Mouse (Mus musculus): ENCODE measurements around the gene Stra8. TPM values are rescaled to one million over a fixed set of nuclear protein-coding genes. Genes with fewer than 3 reads are reported as not detected.

The Stra8 gene
- total RNA-seq, 1 experiment: 23.8 TPM

DNA sequence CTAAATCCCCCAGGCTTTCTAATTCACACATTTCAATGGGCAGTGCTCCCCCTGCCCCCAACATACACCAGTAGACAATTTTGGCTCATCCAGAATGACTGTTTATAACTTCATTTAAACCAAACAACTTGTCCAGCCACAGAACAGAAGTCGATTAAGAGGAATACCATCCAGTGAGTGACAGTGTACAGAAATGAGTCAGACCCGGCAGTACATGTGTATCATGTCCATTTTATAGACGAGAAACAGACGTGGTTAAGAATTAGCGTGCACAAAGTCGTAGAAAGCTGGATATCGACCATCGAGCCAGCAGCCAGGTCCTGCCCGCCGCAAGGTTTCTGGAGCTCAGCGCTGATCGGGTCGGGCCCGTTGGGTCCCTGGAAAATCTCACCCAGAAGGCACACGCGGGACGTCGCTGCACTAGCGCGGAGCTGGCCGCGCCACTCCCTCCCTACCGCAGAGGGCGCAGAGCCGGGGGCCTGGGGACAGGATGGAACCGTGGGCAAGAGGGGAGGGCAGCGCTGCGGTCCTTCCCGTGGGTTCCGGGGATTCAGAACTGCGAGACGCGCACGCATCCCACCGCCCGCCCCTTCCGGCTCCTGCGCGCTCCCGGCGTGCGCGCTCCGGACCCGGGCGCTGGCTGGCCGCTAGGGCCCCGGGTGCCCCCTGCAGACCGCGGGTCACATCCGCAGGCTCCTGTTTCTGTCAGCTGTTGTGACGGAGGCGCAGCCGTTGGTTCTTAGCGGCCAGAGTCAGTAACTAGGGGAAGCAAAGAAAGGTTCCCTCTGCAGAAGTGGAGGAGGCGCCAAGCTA is 42.2 kb upstream of the Stra8 start, which contains the start of gene Cyren:
TSS of gene Cyren (minus strand) at position 552 of the 813 bp plus-strand sequence.
- H3K4me3 ChIP-seq (ENCODE audit: insufficient read depth in 1 of 2, low read depth in 1 of 2, low read length in 2 of 2, poor library complexity in 1 of 2, severe bottlenecking in 1 of 2): peak within 1 kb of the TSS; percentile 87 to 90
- H3K9ac ChIP-seq (ENCODE audit: insufficient read depth, low read depth, low read length, poor library complexity, severe bottlenecking): peak within 1 kb of the TSS; percentile 95
- peak; percentile 75 for DNase-seq (ENCODE audit: low read depth, low spot score)
- H3K9me3 ChIP-seq (ENCODE audit: control insufficient read depth, insufficient read depth, low read depth, low read length): no peaks in the 10 kb centered on the region
- no peak for TF ChIP-seq HCFC1 (IDR thresholded peaks at IDR 0.05; ENCODE audit: borderline replicate concordance, insufficient read depth, low read length)
- TF ChIP-seq CHD2 (IDR thresholded peaks at IDR 0.05; ENCODE audit: low read depth, low read length): no peak
- TF ChIP-seq ZNF384 (IDR thresholded peaks at IDR 0.05; ENCODE audit: low read depth, low read length): no peak
- TF ChIP-seq MAFK (IDR thresholded peaks at IDR 0.05; ENCODE audit: insufficient read depth, low read depth, low read length): no peak
- no peak for TF ChIP-seq ZC3H11A (IDR thresholded peaks at IDR 0.05; ENCODE audit: borderline replicate concordance, low read depth, low read length)
- in situ Hi-C loops (cut with MboI; ENCODE audit: low sequenced_read_pairs in 2 of 2, unreplicated experiment in 2 of 2): no loop called here
- peak within 1 kb of the TSS; percentile 54; the same call in 1 of the 2 replicates for H3K27ac ChIP-seq (ENCODE audit: insufficient read depth, low read depth, low read length, poor library complexity, severe bottlenecking)
- H3K36me3 ChIP-seq (ENCODE audit: control insufficient read depth, insufficient read depth, low read length, poor library complexity, severe bottlenecking): peaks cover 12% of the 10 kb centered on the region; the same call in 1 of the 2 replicates
- peaks cover 0 to 13% of the 10 kb centered on the region in 2 experiments; a peak in 3 of 4 replicates for H3K4me1 ChIP-seq (ENCODE audit: control insufficient read depth in 2 of 2, insufficient read depth in 2 of 2, low read length in 2 of 2, poor library complexity in 1 of 2)

DNA sequence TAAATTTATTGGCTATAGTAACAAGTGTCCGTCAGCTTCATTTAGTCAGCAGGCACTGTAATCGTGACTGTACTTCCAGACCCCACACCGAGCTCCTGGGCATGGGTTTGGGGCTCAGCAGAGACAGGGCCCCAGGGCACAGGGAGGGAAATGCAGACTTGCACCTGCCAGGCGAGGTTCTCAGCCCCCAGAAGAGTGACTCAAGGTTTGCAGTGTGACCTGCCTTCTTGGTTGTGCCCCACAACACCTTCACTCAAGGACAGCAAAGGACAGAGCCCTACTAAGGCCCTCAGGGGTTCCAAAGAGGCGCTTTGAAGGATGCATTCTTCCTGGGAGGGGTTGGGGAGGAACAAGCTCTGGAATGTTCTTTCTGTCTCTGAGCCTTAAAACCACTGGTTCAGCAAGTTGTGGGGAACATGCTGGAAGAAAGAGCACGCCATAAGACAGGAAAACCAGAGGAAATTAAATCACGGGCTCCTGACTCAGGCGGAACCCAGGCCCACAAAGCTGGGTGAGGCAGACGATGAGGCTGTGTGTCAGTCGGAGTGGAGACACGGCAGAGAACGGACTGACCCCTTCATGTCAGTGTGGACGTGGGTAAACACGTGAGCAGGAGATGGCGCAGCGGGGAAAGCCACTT is 40.7 kb upstream of the Stra8 start:
- TF ChIP-seq ZC3H11A (IDR thresholded peaks at IDR 0.05; ENCODE audit: borderline replicate concordance, low read depth, low read length) (no peak), ZNF384 (IDR thresholded peaks at IDR 0.05; ENCODE audit: low read depth, low read length) (no peak), HCFC1 (IDR thresholded peaks at IDR 0.05; ENCODE audit: borderline replicate concordance, insufficient read depth, low read length) (no peak), MAFK (IDR thresholded peaks at IDR 0.05; ENCODE audit: insufficient read depth, low read depth, low read length) (no peak), CHD2 (IDR thresholded peaks at IDR 0.05; ENCODE audit: low read depth, low read length) (no peak)
- DNase-seq (ENCODE audit: low read depth, low spot score): no peak
- H3K36me3 ChIP-seq (ENCODE audit: control insufficient read depth, insufficient read depth, low read length, poor library complexity, severe bottlenecking): peaks cover 16% of the 10 kb centered on the region
- in situ Hi-C loops (cut with MboI; ENCODE audit: low sequenced_read_pairs in 2 of 2, unreplicated experiment in 2 of 2): no loop called here
- no peak overlapping the region for H3K27ac ChIP-seq (ENCODE audit: insufficient read depth, low read depth, low read length, poor library complexity, severe bottlenecking)
- H3K4me1 ChIP-seq (ENCODE audit: control insufficient read depth in 2 of 2, insufficient read depth in 2 of 2, low read length in 2 of 2, poor library complexity in 1 of 2): peaks cover 0 to 13% of the 10 kb centered on the region in 2 experiments; a peak in 3 of 4 replicates
- H3K9ac ChIP-seq (ENCODE audit: insufficient read depth, low read depth, low read length, poor library complexity, severe bottlenecking): no peak overlapping the region
- no peak overlapping the region for H3K4me3 ChIP-seq (ENCODE audit: insufficient read depth in 1 of 2, low read depth in 1 of 2, low read length in 2 of 2, poor library complexity in 1 of 2, severe bottlenecking in 1 of 2)
- no peaks in the 10 kb centered on the region for H3K9me3 ChIP-seq (ENCODE audit: control insufficient read depth, insufficient read depth, low read depth, low read length)

DNA sequence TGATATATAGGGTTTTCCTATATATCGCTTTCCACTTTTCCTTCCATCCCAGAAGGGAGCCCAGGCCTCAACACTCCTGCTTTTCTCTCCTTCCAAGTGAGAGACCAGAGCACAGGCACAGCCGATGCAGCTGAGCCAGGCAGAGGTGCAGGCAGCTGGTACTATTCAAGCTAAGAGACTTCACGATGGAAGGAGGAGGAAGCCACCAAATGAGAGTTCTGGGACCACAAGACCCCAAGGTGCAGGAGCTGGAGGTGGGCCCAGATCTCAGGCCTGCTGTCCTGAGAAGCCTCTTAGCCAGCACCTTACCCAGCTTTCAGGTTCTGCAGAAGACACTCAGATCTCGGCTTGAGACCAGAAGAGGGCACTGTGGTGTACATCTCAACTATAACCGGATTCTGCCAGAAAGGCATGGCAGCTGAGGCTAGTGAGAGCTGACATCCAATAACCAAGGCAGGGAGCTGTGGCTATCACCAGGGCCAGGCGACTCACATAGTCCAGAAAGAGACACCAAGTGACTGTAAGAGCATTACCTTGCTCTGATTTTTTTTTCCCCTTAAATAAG is 40.0 kb upstream of the Stra8 start:
- no peak for DNase-seq (ENCODE audit: low read depth, low spot score)
- Histone ChIP-seq H3K27ac (ENCODE audit: insufficient read depth, low read depth, low read length, poor library complexity, severe bottlenecking) (no peak overlapping the region), H3K9me3 (ENCODE audit: control insufficient read depth, insufficient read depth, low read depth, low read length) (no peaks in the 10 kb centered on the region), H3K4me3 (ENCODE audit: insufficient read depth in 1 of 2, low read depth in 1 of 2, low read length in 2 of 2, poor library complexity in 1 of 2, severe bottlenecking in 1 of 2) (no peak overlapping the region), H3K36me3 (ENCODE audit: control insufficient read depth, insufficient read depth, low read length, poor library complexity, severe bottlenecking) (peaks cover 19% of the 10 kb centered on the region), H3K4me1 (ENCODE audit: control insufficient read depth in 2 of 2, insufficient read depth in 2 of 2, low read length in 2 of 2, poor library complexity in 1 of 2) (peaks cover 0 to 13% of the 10 kb centered on the region in 2 experiments; a peak in 3 of 4 replicates), H3K9ac (ENCODE audit: insufficient read depth, low read depth, low read length, poor library complexity, severe bottlenecking) (no peak overlapping the region)
- TF ChIP-seq ZC3H11A (IDR thresholded peaks at IDR 0.05; ENCODE audit: borderline replicate concordance, low read depth, low read length) (no peak), MAFK (IDR thresholded peaks at IDR 0.05; ENCODE audit: insufficient read depth, low read depth, low read length) (no peak), ZNF384 (IDR thresholded peaks at IDR 0.05; ENCODE audit: low read depth, low read length) (no peak), CHD2 (IDR thresholded peaks at IDR 0.05; ENCODE audit: low read depth, low read length) (no peak), HCFC1 (IDR thresholded peaks at IDR 0.05; ENCODE audit: borderline replicate concordance, insufficient read depth, low read length) (no peak)
- in situ Hi-C loops (cut with MboI; ENCODE audit: low sequenced_read_pairs in 2 of 2, unreplicated experiment in 2 of 2): no loop called here

DNA sequence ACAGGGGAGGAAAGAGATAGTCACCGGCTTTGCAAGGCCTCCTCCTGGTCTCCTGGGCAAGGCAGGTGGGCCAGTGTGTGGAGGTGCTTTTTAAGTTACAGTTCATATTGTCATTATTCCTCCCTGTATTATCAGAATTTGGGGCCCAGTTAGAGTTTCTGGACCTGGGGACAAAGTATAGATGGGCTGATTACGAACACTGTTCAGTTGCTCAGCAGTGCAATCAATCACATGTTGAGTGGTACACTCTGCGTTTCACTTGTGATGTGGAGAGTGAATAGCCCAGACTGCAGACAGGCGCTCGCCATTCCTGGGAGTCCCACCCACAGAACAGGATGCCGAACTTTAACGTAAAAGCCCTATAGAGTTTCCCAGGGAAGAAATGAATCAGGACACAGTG is 35.2 kb upstream of the Stra8 start:
- Histone ChIP-seq H3K4me3 (ENCODE audit: insufficient read depth in 1 of 2, low read depth in 1 of 2, low read length in 2 of 2, poor library complexity in 1 of 2, severe bottlenecking in 1 of 2) (no peak overlapping the region), H3K36me3 (ENCODE audit: control insufficient read depth, insufficient read depth, low read length, poor library complexity, severe bottlenecking) (peaks cover 25% of the 10 kb centered on the region), H3K9ac (ENCODE audit: insufficient read depth, low read depth, low read length, poor library complexity, severe bottlenecking) (no peak overlapping the region), H3K9me3 (ENCODE audit: control insufficient read depth, insufficient read depth, low read depth, low read length) (no peaks in the 10 kb centered on the region), H3K27ac (ENCODE audit: insufficient read depth, low read depth, low read length, poor library complexity, severe bottlenecking) (no peak overlapping the region), H3K4me1 (ENCODE audit: control insufficient read depth in 2 of 2, insufficient read depth in 2 of 2, low read length in 2 of 2, poor library complexity in 1 of 2) (peaks cover 0 to 2% of the 10 kb centered on the region in 2 experiments; a peak in 1 of 4 replicates)
- no peak for TF ChIP-seq ZNF384 (IDR thresholded peaks at IDR 0.05; ENCODE audit: low read depth, low read length)
- no peak for TF ChIP-seq HCFC1 (IDR thresholded peaks at IDR 0.05; ENCODE audit: borderline replicate concordance, insufficient read depth, low read length)
- no peak for TF ChIP-seq CHD2 (IDR thresholded peaks at IDR 0.05; ENCODE audit: low read depth, low read length)
- no peak for TF ChIP-seq MAFK (IDR thresholded peaks at IDR 0.05; ENCODE audit: insufficient read depth, low read depth, low read length)
- TF ChIP-seq ZC3H11A (IDR thresholded peaks at IDR 0.05; ENCODE audit: borderline replicate concordance, low read depth, low read length): no peak
- in situ Hi-C loops (cut with MboI; ENCODE audit: low sequenced_read_pairs in 2 of 2, unreplicated experiment in 2 of 2): no loop called here
- no peak for DNase-seq (ENCODE audit: low read depth, low spot score)

Data from ES-E14 (cell line).